Mouse (Mus musculus): Measurements from ENCODE around the gene Brinp2.

Brinp2 gene

DNA sequence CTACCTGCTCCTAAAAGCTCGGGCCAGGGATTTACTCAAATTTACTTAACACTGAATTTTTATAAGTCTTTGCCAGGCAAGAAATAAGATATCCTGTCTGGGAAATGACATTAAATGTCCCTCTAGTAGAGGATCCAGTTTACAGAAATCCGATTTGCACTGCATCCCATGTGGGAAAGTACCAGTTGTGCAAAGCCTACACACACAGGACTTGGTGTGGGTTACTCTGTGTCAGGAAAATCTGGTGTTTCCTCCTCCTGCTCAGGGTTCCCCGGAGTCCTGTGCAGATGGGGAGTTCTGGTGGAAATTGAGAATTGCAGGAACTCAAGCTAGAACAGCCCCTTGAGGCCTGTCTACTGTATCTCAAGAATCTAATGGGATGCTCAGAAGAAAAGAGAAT lies 70.9 kb downstream of the Brinp2 start:
- no peak for DNase-seq

DNA sequence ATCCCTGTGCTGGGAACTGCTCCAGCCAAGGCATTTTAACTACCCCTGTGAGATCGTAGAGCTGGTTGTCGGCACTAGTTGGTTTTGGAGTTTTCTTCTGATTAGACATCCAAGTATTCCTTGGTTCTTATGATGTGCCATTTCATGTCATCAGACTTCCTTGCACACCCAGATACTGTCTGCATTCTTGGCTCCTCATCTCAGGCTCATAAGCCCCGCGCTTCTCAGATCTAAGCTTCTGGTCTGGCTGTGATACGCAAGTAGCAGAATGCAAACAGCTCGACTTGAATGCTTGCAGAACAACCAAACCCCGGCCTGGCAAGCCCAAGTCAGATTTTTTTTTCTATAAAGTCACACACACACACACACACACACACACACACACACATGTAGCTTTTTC lies 72.3 kb downstream of the Brinp2 start:
- no peak for DNase-seq

DNA sequence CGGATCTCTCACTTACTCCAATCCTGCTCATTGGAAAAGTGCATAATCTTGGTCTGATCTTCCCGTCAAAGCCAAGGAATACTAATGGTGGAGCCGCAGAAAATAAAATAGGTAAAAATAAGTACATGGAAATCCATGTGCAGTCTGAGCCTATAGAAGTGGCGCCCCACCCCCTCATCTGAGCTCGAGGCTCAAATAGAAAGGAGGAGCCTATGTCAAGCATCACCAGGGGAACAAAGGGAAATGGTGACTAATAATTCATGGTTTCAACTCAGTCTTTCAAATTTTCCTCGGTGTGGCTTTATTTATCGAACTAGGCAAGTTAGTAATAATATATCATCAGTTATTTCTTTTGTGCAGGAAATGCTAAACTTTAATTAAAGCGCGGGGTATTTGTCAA lies 84.1 kb downstream of the Brinp2 start:
- no peak for DNase-seq

DNA sequence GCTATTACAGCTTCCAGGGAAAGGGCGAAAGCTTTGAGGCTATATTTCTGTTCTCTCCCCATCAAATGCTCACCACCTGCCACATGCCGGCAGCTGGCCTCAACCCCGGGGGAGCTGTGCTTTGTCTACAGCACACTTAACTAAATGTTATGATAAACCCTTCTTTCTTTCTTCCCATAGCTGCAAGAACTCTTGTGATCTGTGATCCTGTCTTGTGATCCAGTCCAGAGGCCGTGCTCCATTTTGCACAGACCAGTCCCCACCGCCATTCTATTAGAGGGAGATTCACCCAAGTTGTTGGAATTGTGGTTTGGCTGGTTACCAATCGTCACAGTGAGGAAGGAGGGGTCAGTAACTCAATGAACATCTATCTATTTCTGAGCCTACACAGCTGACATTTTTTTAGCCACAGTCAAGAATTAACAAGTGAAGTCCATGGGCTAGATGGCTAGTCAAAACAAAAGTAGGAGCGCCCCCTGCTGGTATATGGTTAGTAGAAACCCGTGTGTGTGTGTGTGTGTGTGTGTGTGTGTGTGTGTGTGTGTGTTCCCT lies 89.0 kb downstream of the Brinp2 start:
- no peak for DNase-seq

DNA sequence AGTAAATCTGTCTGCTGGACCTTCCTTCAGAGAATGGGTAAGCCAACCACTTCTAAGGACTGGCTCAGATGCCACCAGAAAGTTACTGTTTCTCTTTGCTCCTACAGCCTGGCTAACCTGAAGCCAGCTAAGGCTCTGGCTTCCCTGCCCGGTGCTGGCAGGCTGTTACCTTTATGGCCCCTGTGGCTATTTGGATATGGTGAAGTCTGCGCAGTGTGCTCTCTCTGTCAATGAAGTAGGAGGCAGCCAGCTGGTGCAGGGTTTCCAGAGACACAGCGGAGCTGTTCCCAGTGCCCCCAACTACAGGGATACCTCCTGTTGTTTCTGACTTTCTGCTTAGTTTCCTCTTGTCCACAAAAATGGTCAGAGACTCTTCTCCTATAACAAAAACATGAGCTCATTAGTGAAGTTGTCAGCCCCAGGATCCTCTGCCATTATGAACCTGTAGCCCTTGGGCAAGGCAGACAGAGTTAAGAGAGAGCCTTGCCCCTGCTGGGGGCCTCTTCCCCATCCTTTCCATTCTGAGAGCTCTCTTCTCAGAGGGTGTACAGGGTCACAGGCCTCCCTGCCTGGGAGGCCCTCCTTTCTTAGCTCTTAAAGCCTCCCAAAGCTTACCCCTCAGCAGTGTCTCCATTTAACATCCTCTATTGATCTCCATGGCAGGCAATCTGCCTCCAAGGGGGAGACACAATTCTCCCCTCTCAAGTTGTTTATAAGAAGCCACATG lies 89.7 kb downstream of the Brinp2 start:
- DNase-seq: no peak

DNA sequence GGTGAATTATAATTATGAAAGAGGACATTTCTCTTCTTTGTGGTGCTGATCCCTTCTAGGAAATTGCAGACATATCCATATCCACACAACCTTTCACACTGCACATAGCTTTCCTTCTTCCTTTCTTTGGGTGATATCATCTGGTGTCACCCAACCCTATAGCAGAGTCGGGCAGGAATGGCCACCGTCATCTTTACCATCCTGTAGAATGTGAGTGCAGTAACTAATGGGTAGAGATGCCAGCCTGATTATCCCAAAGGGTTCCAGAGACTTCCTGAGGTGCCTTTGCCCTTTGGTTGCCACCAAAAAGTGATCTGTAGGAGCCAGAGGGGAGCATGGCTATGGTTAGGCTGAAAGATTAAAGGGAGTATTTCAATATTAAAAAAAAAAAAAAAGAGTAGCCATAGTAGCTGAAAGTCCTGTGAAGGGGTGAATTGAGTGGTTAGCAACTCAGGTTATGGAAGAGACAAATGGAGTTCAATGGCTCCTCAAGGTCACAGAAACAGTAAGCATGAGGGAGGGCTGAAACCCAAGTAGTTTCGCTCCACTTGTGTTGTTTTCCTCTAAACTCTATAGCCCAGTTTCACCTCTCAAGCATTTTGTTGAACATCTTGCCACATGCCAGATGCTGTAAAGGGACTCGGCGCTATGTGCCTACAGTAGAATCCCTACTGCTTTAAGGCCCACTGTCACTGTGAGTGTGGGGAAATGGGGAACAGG lies 96.5 kb downstream of the Brinp2 start:
- no peak for DNase-seq

DNA sequence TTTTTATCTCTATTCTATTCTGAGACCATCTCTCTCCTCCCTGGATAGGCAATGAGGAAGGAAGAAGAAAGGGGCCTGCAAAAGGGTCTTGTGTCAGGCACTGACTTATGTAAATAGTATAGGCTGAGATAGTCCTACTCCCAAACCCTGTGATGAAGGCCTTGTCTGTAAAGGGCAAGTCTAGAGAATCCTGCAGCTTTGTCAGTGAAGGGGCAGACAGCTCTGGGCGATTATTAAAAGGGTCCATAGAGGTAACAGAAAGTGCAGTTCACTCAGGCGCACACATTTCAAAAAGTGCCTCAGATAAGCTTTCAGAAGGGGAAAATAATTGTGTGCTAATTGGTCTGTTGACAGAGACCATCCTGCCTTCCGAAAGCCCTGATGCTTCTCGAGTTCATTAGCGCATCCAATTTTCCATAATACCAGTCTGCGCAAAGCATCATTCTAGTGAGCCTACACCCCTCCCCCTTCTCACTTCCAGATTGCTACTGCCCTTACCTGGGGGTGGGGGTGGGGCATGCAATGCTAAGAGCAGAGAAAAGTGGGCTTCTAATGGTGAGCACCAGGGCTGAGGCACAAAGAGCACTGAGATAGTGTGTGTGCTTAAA lies 97.3 kb downstream of the Brinp2 start:
- no peak for DNase-seq

DNA sequence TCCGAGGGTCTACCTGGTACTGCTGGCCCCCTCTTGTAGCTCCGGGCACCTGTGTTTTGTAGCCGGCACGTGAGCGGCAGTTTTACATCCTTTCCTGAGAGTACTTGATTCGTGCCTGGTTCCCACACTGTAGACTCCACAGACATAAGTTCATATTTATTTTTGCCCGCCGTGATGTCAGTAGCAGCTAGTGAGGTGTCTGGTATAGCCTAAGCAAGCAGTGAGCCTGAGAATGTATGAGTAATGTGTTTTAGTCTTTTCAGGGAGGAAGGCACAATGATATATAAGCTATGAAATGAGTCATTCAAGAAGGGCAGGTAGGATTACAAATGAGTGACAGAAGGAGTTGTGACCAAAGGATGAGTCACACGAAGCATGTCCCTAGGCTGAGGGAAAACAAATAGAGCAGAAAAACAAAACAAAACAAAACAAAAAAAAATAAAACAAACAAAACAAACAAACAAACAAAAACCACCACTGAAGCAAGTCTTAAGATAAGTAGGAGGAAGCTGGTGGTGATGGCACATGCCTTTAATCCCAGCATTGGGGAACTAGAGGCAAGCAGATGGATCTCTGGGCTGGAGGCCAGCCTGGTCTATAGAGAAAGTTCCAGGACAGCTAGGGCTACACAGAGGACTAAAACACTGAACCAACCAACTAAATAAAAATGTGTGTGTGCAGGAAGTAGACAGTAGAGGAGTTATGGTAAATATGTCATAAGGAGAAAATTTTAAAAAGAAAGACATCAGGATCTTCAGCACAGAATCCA lies 100.0 kb downstream of the Brinp2 start:
- no peak for DNase-seq

DNA sequence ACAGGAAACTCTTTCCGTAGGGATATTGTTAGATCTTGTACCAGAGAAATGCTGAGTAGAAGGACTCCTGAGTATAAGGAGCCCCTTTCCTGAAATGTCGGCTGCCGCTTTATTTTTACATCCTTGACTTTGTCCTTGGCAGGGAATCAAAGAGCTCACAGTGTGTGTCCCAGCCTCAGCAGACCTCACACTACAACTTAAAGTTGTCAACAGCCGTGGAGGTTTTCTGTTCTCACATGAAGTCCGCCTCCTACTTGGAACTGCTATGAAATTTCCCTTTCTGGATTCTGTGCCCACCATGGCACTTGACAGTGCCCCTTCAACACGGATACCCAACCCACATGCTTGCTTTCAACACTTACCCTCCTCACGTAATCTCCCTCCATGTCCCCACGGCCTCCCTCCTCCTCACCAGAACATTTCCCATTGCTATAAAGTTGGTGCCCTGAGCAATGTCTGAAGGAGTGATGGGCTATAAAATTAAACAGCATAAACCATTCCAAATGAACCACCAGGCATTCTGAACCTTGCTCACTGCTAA lies 103.4 kb downstream of the Brinp2 start:
- no peak for DNase-seq

DNA sequence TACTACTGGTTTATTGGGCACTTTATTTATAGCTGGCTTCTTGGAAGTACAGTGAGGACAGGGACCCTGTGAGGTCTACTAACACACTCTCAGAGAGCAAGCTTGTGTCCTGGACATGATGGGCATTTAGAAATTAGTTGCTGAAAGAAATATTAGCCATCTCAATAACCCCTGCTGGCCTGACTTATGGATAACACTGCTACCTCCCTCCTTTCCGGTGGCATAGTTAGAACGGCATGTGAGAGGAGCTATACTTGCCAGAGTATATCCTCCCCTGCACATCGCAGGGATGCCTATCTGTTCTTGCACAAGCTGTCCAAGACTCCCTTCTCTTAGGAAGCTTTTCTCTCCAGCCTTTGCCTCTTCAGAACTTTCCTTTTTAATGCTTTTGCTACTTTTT lies 107.9 kb downstream of the Brinp2 start:
- no peak for DNase-seq

DNA sequence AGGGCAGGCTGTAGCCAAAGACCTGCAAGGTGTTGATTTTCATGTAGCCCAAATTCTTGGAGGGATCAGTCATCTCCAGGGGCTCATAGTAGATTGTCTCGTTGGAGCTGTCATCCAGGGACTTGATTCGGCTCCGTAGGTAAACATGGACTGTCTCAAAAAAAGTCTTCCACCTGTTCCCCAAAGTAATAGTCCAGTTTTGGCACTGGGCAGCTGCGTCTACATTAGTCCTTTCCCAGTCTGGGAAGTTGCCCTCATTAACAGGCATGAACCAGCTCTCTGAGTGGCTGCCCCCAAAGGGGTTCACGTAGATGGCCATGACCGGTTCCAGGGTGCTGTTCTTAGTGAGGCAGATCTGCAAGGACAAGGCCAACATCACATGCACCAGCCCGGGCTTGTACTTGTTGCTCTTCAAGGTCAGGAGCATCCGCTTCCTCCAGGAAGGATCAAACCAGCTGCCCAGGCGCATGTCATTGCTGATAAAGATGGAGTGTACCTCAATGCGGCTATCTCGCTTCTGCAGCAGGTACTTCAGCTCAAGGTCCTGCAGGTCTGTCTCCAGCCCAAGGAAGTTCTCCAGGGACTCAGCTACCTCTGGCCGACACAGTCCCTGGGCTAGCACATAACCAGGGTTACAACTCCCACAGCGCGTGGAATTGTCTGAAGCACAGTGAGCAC lies 109.5 kb downstream of the Brinp2 start:
- DNase-seq: no peak

DNA sequence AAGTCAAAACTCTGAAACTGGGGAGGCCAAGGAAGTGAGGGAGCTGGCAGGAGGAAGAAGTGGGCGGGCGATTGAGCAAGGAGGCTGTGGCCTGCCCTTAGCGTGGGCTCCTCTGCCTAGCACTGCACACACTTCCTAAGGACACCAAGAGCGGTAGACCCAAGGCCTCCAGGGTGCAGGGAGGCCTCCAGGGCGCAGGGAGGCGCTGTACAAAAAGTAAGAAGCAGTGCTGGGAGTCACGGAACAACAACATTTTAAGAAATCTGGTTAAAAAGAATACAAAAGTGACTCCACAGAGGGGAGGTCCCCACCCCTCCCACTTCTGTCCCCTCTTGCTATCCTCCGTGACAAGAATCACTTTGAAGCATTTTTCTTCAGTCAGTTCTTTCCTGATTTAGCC lies 110.6 kb downstream of the Brinp2 start:
- no peak for DNase-seq

DNA sequence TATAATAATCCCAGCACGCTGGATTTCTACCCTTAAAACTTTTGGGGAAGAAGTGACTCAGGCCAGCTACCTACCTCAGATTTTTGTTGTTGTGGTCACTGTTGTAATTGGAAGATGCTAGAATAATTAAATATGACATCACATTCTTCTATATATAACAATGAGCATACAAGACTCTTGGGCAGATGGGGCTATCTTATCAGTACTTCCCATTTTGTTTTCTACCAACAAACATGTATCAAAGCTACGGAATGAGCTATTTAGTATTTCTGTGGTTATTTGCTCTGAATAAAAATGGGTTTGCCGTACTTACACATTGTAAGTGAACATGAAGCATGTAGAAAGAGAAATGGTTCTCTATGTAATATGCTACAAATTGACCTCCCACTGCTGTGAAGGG lies 112.1 kb downstream of the Brinp2 start:
- DNase-seq: no peak

DNA sequence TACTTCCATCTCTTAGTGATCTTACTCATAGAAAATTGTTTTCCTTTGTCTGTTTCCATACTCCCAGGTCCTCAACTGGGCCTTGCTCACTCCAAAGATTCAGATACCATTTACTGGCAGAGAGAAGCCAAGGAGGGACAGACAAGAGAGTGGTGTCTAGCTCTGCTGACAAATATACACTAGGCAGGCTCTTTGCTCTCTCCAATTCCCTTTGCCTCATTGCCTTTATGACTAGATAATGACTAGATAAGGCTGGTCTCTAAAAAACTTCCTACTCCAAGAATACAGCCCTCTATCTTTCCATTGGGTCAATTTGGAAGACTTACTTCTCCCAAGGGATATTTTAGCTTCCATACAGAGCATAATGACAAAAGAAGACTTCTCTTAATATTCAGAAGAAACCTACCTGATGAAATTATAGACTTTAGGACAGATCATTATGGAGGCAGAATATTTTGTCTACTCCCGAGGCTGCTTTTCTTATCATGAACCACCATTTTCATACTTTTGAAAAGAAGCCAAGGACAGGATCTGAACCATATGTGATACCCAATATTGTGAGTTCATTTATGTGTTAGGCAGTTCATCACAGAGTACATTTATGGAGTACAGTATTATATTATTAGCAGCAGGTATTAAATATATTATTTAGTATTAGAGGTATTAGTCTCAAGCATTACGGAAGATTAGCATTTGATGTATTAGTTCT lies 114.1 kb downstream of the Brinp2 start:
- no peak for DNase-seq

DNA sequence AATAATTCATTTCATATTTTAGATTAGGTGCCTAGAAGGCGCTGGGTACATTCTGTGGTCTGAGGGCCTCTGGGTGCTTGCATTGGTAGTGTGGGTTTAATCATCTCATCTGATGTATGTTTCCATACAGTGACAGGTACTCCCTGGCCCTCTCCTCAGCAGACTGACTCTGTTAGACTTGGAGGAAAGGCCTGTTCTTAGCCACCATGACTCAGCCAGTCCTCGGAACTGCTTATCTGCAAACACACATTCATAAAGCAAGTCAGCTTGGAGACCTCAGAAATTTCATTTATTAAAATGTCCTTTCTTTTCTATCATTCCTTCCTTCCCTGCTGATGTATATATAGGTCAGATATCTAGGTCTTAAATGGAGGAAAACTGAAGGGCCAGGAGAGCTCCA lies 116.3 kb downstream of the Brinp2 start:
- no peak for DNase-seq

DNA sequence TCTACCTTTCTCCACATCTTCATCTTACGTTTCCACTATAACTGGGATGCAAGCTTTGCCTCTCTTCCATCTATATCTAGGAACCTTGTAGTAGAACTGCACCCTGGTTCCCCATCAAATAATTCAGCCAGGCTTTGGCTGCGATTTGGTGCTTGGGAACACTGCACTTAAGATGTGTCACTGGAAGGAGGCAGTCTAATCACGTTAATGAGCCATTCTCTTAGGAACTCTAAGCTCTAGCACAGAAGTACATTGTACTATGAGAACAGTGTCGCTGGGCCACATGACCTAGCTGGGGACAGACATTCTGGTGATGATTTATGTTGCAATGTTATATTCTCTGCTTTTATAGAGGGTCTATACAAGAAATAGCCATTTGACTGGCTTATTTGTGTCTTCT lies 117.4 kb downstream of the Brinp2 start:
- no peak for DNase-seq

DNA sequence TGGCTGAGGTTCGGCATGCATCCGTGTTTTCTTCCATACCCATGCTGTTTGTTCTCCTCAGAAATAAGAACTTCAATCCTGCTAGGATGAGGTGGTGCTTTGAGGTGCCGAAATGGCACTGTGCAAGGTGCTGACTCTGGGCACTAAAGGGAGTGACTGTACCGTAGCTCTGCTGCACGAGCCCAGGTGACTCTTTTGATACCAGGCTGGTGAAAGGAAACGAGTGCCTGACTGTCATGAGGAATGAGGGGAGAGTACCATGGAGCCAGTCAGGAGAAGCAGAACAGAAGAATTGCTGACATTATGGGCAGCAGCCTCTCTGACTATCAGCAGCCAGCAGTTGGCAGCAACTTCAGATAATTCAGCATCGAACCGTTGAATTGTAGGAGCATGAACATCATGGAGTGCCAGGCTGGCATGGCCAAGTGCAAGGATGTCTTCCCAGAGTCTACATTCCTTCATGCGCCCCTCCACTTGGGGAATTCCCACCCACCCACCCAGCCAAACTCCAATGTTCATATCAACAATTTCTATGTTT lies 127.4 kb downstream of the Brinp2 start:
- no peak for DNase-seq

DNA sequence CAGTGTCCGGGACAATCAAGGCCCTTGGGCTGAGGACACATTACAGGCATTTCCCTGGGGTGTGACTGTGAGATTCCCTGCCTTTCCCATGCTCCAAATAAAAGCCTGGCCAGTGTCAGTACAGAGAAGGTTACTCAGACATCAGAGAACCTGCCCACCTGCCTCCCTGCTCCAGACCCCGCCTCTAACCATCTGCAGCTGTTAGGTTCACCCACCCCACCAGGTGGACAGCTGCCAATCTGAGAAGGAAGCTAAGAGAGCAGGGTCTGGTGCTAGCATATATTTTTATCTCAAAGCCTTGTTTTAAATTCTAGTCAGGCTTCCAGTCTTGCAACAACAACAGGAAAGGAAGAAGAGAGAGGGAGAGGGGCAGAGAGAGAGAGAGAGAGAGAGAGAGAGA lies 128.9 kb downstream of the Brinp2 start:
- no peak for DNase-seq

DNA sequence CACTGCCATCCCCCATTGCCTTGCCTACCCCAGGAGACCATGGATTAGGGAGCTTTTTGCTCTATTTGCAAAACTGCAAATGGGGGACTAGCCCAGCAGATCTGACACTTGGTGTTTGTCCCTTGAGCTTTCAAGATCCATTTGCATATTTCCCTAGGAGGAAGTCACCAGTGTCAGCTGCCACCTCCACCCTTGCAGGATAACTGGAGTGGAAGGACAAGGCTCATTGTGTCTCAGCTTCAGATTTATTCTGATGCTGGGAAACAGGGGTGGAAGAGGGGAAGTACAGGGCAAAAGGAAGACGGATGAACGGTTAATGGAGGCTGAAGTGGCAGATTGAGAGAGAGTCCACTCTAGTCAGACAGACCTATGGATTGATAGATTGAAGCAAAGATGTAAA lies 129.4 kb downstream of the Brinp2 start:
- no peak for DNase-seq

DNA sequence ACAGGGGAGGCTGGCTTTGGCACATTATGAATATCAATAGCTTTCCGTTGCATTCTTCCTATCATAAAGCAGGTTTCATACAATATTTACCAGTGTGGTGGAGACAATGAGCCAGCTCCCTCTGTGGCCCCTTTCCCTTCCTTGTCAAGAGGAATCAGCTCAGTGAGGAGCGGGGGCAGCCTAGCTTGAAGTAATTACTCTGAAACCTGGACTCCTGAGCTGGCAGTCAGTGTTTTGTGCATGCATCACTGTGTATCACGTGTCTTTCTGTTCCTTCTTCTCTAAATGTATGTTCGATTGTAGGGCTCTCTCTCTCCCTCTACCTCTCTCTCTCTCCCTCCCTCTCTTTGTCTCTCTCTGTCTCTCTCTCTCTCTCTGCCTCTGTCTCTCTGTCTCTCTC lies 135.1 kb downstream of the Brinp2 start:
- no peak for DNase-seq

DNA sequence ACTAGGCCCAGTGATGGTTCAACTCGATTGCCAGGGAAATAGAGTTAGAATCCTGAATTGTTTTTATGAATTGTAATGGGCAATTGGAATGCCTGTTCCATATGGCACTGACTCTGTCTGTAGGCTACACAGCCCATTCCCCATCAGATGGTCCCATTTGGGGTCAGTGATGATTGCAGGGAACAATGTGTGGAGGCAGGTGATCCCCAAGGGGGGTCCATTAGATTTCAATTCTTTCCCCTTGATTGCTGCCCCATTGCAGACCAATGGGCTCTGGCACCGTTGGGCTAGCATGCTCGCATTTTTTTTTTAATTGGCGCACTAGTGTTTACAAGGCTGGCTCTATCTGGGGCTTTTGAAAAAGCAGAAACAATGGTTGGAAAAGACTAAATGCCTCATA lies 136.0 kb downstream of the Brinp2 start:
- DNase-seq: no peak

Data from thymus, adult 18-20 months (tissue).